Mouse (Mus musculus): Measurements from ENCODE around the gene Agap1. TPM values are rescaled to one million over a fixed set of nuclear protein-coding genes. Genes with fewer than 3 reads are reported as not detected.

Gene Agap1
- polyA plus RNA-seq, 1 experiment = 12.1 TPM

- WGBS = 56% methylated on average over 3 of the region's 3 CpGs
- Histone ChIP-seq H3K4me1 (ENCODE audit: control insufficient read depth, insufficient read depth, low read length) (no peaks in the 10 kb centered on the region), H3K27ac (ENCODE audit: control insufficient read depth, insufficient read depth, low read depth, low read length, poor library complexity) (no peak overlapping the region), H3K4me3 (replicated peaks; ENCODE audit: control insufficient read depth, low read depth, low read length) (no peak overlapping the region)
- TF ChIP-seq CTCF (IDR thresholded peaks at IDR 0.05; ENCODE audit: control insufficient read depth, insufficient read depth, low read length) = peak; percentile 33; the same call in 1 of the 2 replicates
- TF ChIP-seq POLR2A (IDR thresholded peaks at IDR 0.05; ENCODE audit: borderline replicate concordance, control insufficient read depth, low read depth, low read length) = no peak
Measured at GRCm38 (mm10) chr1:89627650-89628049, 173.0 kb downstream of the Agap1 start.

GRCm38 (mm10) chr1:89630836-89631235, 176.2 kb downstream of the Agap1 start:
- TF ChIP-seq POLR2A (IDR thresholded peaks at IDR 0.05; ENCODE audit: borderline replicate concordance, control insufficient read depth, low read depth, low read length) = no peak
- TF ChIP-seq CTCF (IDR thresholded peaks at IDR 0.05; ENCODE audit: control insufficient read depth, insufficient read depth, low read length) = no peak
- H3K4me1 ChIP-seq (ENCODE audit: control insufficient read depth, insufficient read depth, low read length) = no peaks in the 10 kb centered on the region
- no peak overlapping the region for H3K27ac ChIP-seq (ENCODE audit: control insufficient read depth, insufficient read depth, low read depth, low read length, poor library complexity)
- WGBS = 71% methylated on average over 4 of the region's 4 CpGs
- no peak overlapping the region for H3K4me3 ChIP-seq (replicated peaks; ENCODE audit: control insufficient read depth, low read depth, low read length)

GRCm38 (mm10) chr1:89631747-89632146, 177.1 kb downstream of the Agap1 start:
- no peak overlapping the region for H3K27ac ChIP-seq (ENCODE audit: control insufficient read depth, insufficient read depth, low read depth, low read length, poor library complexity)
- no peak overlapping the region for H3K4me3 ChIP-seq (replicated peaks; ENCODE audit: control insufficient read depth, low read depth, low read length)
- TF ChIP-seq POLR2A (IDR thresholded peaks at IDR 0.05; ENCODE audit: borderline replicate concordance, control insufficient read depth, low read depth, low read length) = no peak
- TF ChIP-seq CTCF (IDR thresholded peaks at IDR 0.05; ENCODE audit: control insufficient read depth, insufficient read depth, low read length) = peak; percentile 20; the same call in 1 of the 2 replicates
- H3K4me1 ChIP-seq (ENCODE audit: control insufficient read depth, insufficient read depth, low read length) = no peaks in the 10 kb centered on the region
- WGBS = 12% methylated on average over 1 of the region's 1 CpGs

- TF ChIP-seq CTCF (IDR thresholded peaks at IDR 0.05; ENCODE audit: control insufficient read depth, insufficient read depth, low read length) = peak; percentile 3; the same call in 1 of the 2 replicates
- TF ChIP-seq POLR2A (IDR thresholded peaks at IDR 0.05; ENCODE audit: borderline replicate concordance, control insufficient read depth, low read depth, low read length) = no peak
- 77% methylated on average over 14 of the region's 14 CpGs for WGBS
- H3K4me1 ChIP-seq (ENCODE audit: control insufficient read depth, insufficient read depth, low read length) = no peaks in the 10 kb centered on the region
- H3K27ac ChIP-seq (ENCODE audit: control insufficient read depth, insufficient read depth, low read depth, low read length, poor library complexity) = no peak overlapping the region
- H3K4me3 ChIP-seq (replicated peaks; ENCODE audit: control insufficient read depth, low read depth, low read length) = no peak overlapping the region
Measured at GRCm38 (mm10) chr1:89634055-89634454, 179.4 kb downstream of the Agap1 start.

GRCm38 (mm10) chr1:89635131-89635530, 180.5 kb downstream of the Agap1 start:
- TF ChIP-seq CTCF (IDR thresholded peaks at IDR 0.05; ENCODE audit: control insufficient read depth, insufficient read depth, low read length) = no peak
- TF ChIP-seq POLR2A (IDR thresholded peaks at IDR 0.05; ENCODE audit: borderline replicate concordance, control insufficient read depth, low read depth, low read length) = no peak
- H3K27ac ChIP-seq (ENCODE audit: control insufficient read depth, insufficient read depth, low read depth, low read length, poor library complexity) = no peak overlapping the region
- no peaks in the 10 kb centered on the region for H3K4me1 ChIP-seq (ENCODE audit: control insufficient read depth, insufficient read depth, low read length)
- no peak overlapping the region for H3K4me3 ChIP-seq (replicated peaks; ENCODE audit: control insufficient read depth, low read depth, low read length)
- 89% methylated on average over 2 of the region's 2 CpGs for WGBS

- no peaks in the 10 kb centered on the region for H3K4me1 ChIP-seq (ENCODE audit: control insufficient read depth, insufficient read depth, low read length)
- no peak overlapping the region for H3K4me3 ChIP-seq (replicated peaks; ENCODE audit: control insufficient read depth, low read depth, low read length)
- WGBS = 88% methylated on average over 4 of the region's 4 CpGs
- no peak for TF ChIP-seq POLR2A (IDR thresholded peaks at IDR 0.05; ENCODE audit: borderline replicate concordance, control insufficient read depth, low read depth, low read length)
- no peak overlapping the region for H3K27ac ChIP-seq (ENCODE audit: control insufficient read depth, insufficient read depth, low read depth, low read length, poor library complexity)
Measured at GRCm38 (mm10) chr1:89637670-89638069, 183.1 kb downstream of the Agap1 start.

GRCm38 (mm10) chr1:89643445-89644100, 189.0 kb downstream of the Agap1 start:
- peaks cover 4% of the 10 kb centered on the region; the same call in 1 of the 2 replicates for H3K4me1 ChIP-seq (ENCODE audit: control insufficient read depth, insufficient read depth, low read length)
- TF ChIP-seq CTCF (IDR thresholded peaks at IDR 0.05; ENCODE audit: control insufficient read depth, insufficient read depth, low read length) (no peak), POLR2A (IDR thresholded peaks at IDR 0.05; ENCODE audit: borderline replicate concordance, control insufficient read depth, low read depth, low read length) (no peak)
- peak overlapping the region; percentile 55 for H3K4me3 ChIP-seq (replicated peaks; ENCODE audit: control insufficient read depth, low read depth, low read length)
- no peak overlapping the region for H3K27ac ChIP-seq (ENCODE audit: control insufficient read depth, insufficient read depth, low read depth, low read length, poor library complexity)
- 29% methylated on average over 8 of the region's 8 CpGs for WGBS

GRCm38 (mm10) chr1:89644120-89644519, 189.5 kb downstream of the Agap1 start:
- TF ChIP-seq POLR2A (IDR thresholded peaks at IDR 0.05; ENCODE audit: borderline replicate concordance, control insufficient read depth, low read depth, low read length) (0 out of 2 replicates have a peak, but pooled peaks have one; percentile 39), CTCF (IDR thresholded peaks at IDR 0.05; ENCODE audit: control insufficient read depth, insufficient read depth, low read length) (no peak; the same call in 1 of the 2 replicates)
- Histone ChIP-seq H3K27ac (ENCODE audit: control insufficient read depth, insufficient read depth, low read depth, low read length, poor library complexity) (no peak overlapping the region), H3K4me1 (ENCODE audit: control insufficient read depth, insufficient read depth, low read length) (peaks cover 4% of the 10 kb centered on the region; the same call in 1 of the 2 replicates), H3K4me3 (replicated peaks; ENCODE audit: control insufficient read depth, low read depth, low read length) (peak overlapping the region; percentile 55)
- 8% methylated on average over 11 of the region's 11 CpGs for WGBS

Data from bone marrow, adult 2 months (tissue).